Mouse (Mus musculus) hindbrain, postnatal 0 days (tissue): Measurements from ENCODE around the gene Dnaic1. TPM values are rescaled to one million over a fixed set of nuclear protein-coding genes. Genes with fewer than 3 reads are reported as not detected.
A peak's percentile ranks its signal among the peaks of the same experiment; 100 is the strongest.

ENCODE experiments used
- ATAC-seq: fragments of 200-750 bp; cut with Nextera tagmentation; 2 replicates; pipeline ENCODE4 v1.8.0; 2017; ENCODE audit warnings: mild to moderate bottlenecking, moderate TSS enrichment, moderate library complexity
- DNase-seq: peaks from one replicate; pipeline ENCODE4 v3.0.0-alpha.2; 2015; ENCODE audit warnings: low spot score
- H3K27ac ChIP-seq: fragments of 300-500 bp; sonication (generic); 2 replicates; pipeline ENCODE4 v1.5.1; 2014; ENCODE audit warnings: mild to moderate bottlenecking
- H3K27me3 ChIP-seq: fragments of 300-500 bp; sonication (generic); 2 replicates; pipeline ENCODE4 v1.6.1; 2014; ENCODE audit warnings: low read length, mixed read lengths; ENCODE audit not compliant: insufficient read depth
- H3K36me3 ChIP-seq: fragments of 300-500 bp; sonication (generic); 2 replicates; pipeline ENCODE4 v1.6.1; 2014; ENCODE audit warnings: low read length, mixed read lengths; ENCODE audit not compliant: insufficient read depth
- H3K4me1 ChIP-seq: fragments of 300-500 bp; sonication (generic); 2 replicates; pipeline ENCODE4 v1.6.1; 2014; ENCODE audit warnings: antibody characterized with exemption, low read length, mixed read lengths; ENCODE audit not compliant: insufficient read depth
- H3K4me2 ChIP-seq: fragments of 300-500 bp; sonication (generic); 2 replicates; pipeline ENCODE4 v1.6.1; 2014; ENCODE audit warnings: low read depth, mild to moderate bottlenecking, low read length, moderate library complexity, mixed read lengths
- H3K4me3 ChIP-seq: fragments of 300-500 bp; sonication (generic); 2 replicates; pipeline ENCODE4 v1.5.1; 2014; ENCODE audit warnings: low read length
- H3K9ac ChIP-seq: fragments of 300-500 bp; sonication (generic); replicated peaks from 2 replicates; pipeline ENCODE4 v1.6.1; 2014; ENCODE audit warnings: mild to moderate bottlenecking, low read length, moderate library complexity, mixed read lengths
- H3K9me3 ChIP-seq: fragments of 300-500 bp; sonication (generic); 2 replicates; pipeline ENCODE4 v1.6.1; 2016; ENCODE audit warnings: low read length, mixed read lengths
- CTCF ChIP-seq: IDR thresholded peaks from 2 replicates; pipeline ENCODE4 v1.5.1; 2016; ENCODE audit warnings: antibody characterized with exemption, control low read depth, low read depth
- WGBS: fragments of 180-500 bp; shearing (Covaris S2); extraction: QIAGEN DNeasy Blood & Tissue Kit; methylation state at CpG from one replicate; pipeline ENCODE4 v1.1.7; 2014; 5-methylcytosine and 5-hydroxymethylcytosine counted together
- polyA plus RNA-seq: library from polyadenylated mRNA; unstranded; fragments of >200 nt; fragmentation: Nextera tagmentation; extraction: Ambion mirVana; gene quantifications from 2 replicates; pipeline ENCODE4 v1.2.1, GENCODE M21; 2015
- total RNA-seq: library from RNA; depleted of rRNA; stranded (reverse); fragments of >200 nt; gene quantifications from 2 replicates; pipeline ENCODE4 v1.2.3, GENCODE M21; 2014

Dnaic1 gene
- total and polyA plus RNA-seq, 2 experiments from 2014 or later, result 3.0 to 4.5 TPM

DNA sequence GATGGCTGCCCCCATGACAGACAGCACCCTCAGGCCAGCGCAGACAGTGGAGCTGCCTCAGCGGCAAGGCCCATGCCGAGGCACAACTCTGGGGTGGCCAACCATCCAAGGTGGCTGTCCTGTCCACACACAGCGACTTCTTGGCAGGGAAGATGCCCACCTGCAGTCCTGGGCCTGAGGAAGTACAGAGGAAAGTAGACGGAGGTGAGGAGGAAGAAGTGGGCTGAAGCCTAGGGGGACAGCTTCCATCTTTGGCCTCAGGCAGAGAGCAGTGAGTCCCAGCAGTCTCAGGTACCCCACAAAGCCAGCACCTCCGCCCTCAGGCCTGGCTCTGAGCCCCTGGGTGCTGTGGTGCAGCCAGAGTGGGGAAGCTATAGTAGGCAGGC, 69.2 kb downstream of the Dnaic1 start:
- DNase-seq, result no peak
- Histone ChIP-seq H3K9ac (peak overlapping the region; percentile 93), H3K9me3 (no peaks in the 10 kb centered on the region), H3K4me2 (peak overlapping the region; percentile 69), H3K4me3 (peak overlapping the region; percentile 61), H3K4me1 (peaks cover 41% of the 10 kb centered on the region), H3K36me3 (no peaks in the 10 kb centered on the region), H3K27ac (peak overlapping the region; percentile 88; the same call in 1 of the 2 replicates), H3K27me3 (no peaks in the 10 kb centered on the region)
- WGBS, result 76% methylated on average over 6 of the region's 6 CpGs
- TF ChIP-seq CTCF, result no peak
- no peak for ATAC-seq

DNA sequence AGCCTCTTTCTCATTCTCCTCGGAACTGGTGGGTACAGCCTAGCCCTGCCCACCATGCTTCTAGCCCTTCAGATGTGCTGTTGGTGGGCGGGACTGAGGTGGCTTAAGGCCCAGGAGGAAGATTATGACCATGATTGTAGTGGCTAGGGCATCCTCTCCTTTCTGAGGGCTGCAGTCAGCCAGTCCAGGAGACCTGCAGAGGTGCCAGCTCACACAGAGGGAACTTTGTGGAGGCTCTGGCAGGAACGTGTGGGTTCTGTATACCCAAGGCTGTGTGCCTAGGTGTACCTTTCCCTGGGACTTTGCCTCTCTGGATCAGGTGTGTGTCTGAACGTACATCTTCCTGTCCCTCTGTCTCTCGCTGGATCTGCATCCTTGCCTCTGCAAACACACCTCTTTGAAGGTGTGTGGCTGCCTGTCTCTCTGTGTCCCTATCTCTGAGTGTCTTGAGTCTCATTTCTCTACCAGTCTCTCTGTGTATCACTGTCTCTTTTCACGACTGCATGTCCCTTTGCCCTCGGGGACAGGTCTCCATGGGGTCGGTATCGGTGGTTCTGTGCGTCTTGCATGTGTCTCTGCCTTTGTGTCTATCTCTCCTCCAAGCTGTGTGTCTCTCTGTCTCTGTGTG, 69.8 kb downstream of the Dnaic1 start:
- peak overlapping the region; percentile 61 for H3K4me3 ChIP-seq
- peak overlapping the region; percentile 88 for H3K27ac ChIP-seq
- peak; percentile 13; the same call in 1 of the 2 replicates for ATAC-seq
- H3K27me3 ChIP-seq, result no peaks in the 10 kb centered on the region
- peaks cover 41% of the 10 kb centered on the region for H3K4me1 ChIP-seq
- peak; percentile 37 for DNase-seq
- peak overlapping the region; percentile 93 for H3K9ac ChIP-seq
- H3K4me2 ChIP-seq, result peak overlapping the region; percentile 69
- TF ChIP-seq CTCF, result no peak
- no peaks in the 10 kb centered on the region for H3K9me3 ChIP-seq
- no peaks in the 10 kb centered on the region for H3K36me3 ChIP-seq
- 9% methylated on average over 10 of the region's 10 CpGs for WGBS

- Histone ChIP-seq H3K4me2 (peak within 1 kb of the TSS; percentile 69), H3K27me3 (no peaks in the 10 kb centered on the region), H3K27ac (peak within 1 kb of the TSS; percentile 88), H3K9ac (peak within 1 kb of the TSS; percentile 93), H3K9me3 (no peaks in the 10 kb centered on the region), H3K4me1 (peaks cover 41% of the 10 kb centered on the region), H3K4me3 (peak within 1 kb of the TSS; percentile 61), H3K36me3 (no peaks in the 10 kb centered on the region)
- TF ChIP-seq CTCF, result no peak
- ATAC-seq (peak; percentile 94), DNase-seq (peak; percentile 97)
- WGBS, result 2% methylated on average over 67 of the region's 74 CpGs
Observed at GRCm38 (mm10) chr4:41639913-41640507, 70.4 kb downstream of the Dnaic1 start, which contains the start of gene Enho. TSS of gene Enho (minus strand) at chr4:41640324.

DNA sequence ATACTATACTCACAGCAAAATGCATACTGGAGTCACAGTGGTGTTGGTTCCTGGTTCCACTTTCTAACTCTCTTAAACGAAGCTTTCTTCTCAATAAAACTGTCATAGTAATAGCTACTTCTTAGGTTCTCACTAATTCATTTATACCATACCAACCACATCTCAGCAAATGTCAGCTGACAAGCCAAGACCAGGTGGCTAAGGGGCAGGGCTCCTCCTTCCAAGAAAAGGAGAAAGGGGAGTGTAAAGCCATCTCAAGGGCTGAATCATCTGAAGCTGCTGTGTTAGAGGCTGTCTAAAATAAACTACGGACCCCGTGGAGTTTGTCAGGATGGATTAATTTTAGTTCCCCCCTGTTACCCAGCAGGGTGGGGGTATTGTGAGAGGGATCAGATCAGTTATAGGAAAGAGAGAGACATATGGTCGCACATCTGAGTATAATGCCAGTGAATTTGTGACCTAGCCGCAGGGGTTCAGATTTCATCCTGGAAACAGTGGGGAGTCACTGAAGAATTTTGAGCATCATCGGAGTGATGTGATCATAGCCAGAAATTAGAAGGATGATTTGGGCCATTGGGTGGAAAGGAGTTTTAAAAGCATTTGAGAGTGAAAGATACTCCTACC, 71.7 kb downstream of the Dnaic1 start:
- DNase-seq (peak; percentile 41), ATAC-seq (no peak)
- Histone ChIP-seq H3K27me3 (no peaks in the 10 kb centered on the region), H3K36me3 (no peaks in the 10 kb centered on the region), H3K9me3 (no peaks in the 10 kb centered on the region), H3K4me2 (no peak overlapping the region), H3K27ac (peak overlapping the region; percentile 88; the same call in 1 of the 2 replicates), H3K4me3 (no peak overlapping the region), H3K9ac (no peak overlapping the region), H3K4me1 (peaks cover 33% of the 10 kb centered on the region)
- 60% methylated on average over 6 of the region's 6 CpGs for WGBS
- TF ChIP-seq CTCF, result no peak

DNA sequence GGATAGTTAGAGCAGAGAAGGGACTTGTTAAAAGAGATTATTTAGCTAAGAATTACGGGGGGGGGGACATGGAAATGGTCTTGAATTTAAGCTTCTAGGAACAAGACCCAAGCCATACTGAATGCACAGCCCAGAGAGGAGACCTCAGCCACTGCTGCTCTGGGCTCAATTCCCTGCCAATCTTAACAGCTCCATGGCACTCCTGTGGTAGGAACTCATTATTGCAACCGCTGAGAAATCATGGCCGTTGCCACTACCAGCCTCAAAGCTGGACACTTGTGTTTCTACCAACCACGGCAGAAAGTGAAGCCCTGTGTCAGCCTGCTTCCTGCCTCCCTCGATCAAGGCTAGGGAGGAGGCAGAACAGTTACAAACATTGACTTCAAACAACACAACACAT, 75.9 kb downstream of the Dnaic1 start:
- DNase-seq (peak; percentile 80), ATAC-seq (0 out of 2 replicates have a peak, but pooled peaks have one; percentile 48)
- no peak overlapping the region for H3K9ac ChIP-seq
- H3K9me3 ChIP-seq, result no peaks in the 10 kb centered on the region
- TF ChIP-seq CTCF, result peak; percentile 73
- WGBS, result 27% methylated on average over 5 of the region's 5 CpGs
- no peak overlapping the region for H3K4me3 ChIP-seq
- no peaks in the 10 kb centered on the region for H3K36me3 ChIP-seq
- no peak overlapping the region for H3K4me2 ChIP-seq
- peaks cover 6% of the 10 kb centered on the region for H3K4me1 ChIP-seq
- H3K27me3 ChIP-seq, result no peaks in the 10 kb centered on the region
- no peak overlapping the region for H3K27ac ChIP-seq

GRCm38 (mm10) chr4:41648157-41648556, 78.6 kb downstream of the Dnaic1 start:
- ATAC-seq (peak; percentile 75), DNase-seq (no peak)

GRCm38 (mm10) chr4:41648627-41649026, 79.1 kb downstream of the Dnaic1 start:
- Histone ChIP-seq H3K9ac (no peak overlapping the region), H3K9me3 (no peaks in the 10 kb centered on the region), H3K27ac (no peak overlapping the region), H3K4me3 (no peak overlapping the region), H3K27me3 (no peaks in the 10 kb centered on the region), H3K36me3 (no peaks in the 10 kb centered on the region), H3K4me2 (no peak overlapping the region), H3K4me1 (no peaks in the 10 kb centered on the region)
- no peak for TF ChIP-seq CTCF
- 65% methylated on average over 7 of the region's 7 CpGs for WGBS
- no peak for DNase-seq
- ATAC-seq, result no peak

More at GRCm38 (mm10) chr4:41648157-41648556, 78.6 kb downstream of the Dnaic1 start:
- H3K27me3 ChIP-seq, result no peaks in the 10 kb centered on the region
- no peaks in the 10 kb centered on the region for H3K9me3 ChIP-seq
- H3K4me2 ChIP-seq, result no peak overlapping the region
- no peak overlapping the region for H3K4me3 ChIP-seq
- no peak for TF ChIP-seq CTCF
- H3K9ac ChIP-seq, result no peak overlapping the region
- no peak overlapping the region for H3K27ac ChIP-seq
- no peaks in the 10 kb centered on the region for H3K36me3 ChIP-seq
- H3K4me1 ChIP-seq, result no peaks in the 10 kb centered on the region
- 22% methylated on average over 4 of the region's 4 CpGs for WGBS
